Mouse (Mus musculus) MEL (cell line): ENCODE measurements around the gene Fgfr2. TPM values are rescaled to one million over a fixed set of nuclear protein-coding genes. Genes with fewer than 3 reads are reported as not detected.

Experiments used
- DNase-seq: peaks from one replicate; pipeline ENCODE4 v3.0.0; 2011; ENCODE audit warnings: low read depth, low spot score
- H3K27ac ChIP-seq: 2 replicates; pipeline ENCODE4 v1.5.1; 2012; ENCODE audit warnings: low read depth, mild to moderate bottlenecking, control low read depth, low read length, moderate library complexity; ENCODE audit not compliant: control insufficient read depth
- H3K27me3 ChIP-seq, 2 experiments: fragments of 150-350 bp in 1 of 2; sonication (generic) in 1 of 2; 2 replicates each; pipeline ENCODE4 v1.6.1; 2012; ENCODE audit warnings: low read length in 2 of 2, mild to moderate bottlenecking in 2 of 2, improper control_type of control experiment in 1 of 2, moderate library complexity in 1 of 2; ENCODE audit not compliant: insufficient read depth in 2 of 2, control insufficient read depth in 1 of 2
- H3K36me3 ChIP-seq, 2 experiments: 2 replicates each; pipeline ENCODE4 v1.6.1; 2012 to 2014; ENCODE audit warnings: low read length in 2 of 2, improper control_type of control experiment in 1 of 2, inconsistent platforms in 1 of 2, mild to moderate bottlenecking in 1 of 2; ENCODE audit not compliant: insufficient read depth in 2 of 2, control insufficient read depth in 1 of 2
- H3K4me1 ChIP-seq, 2 experiments: fragments of 150-350 bp in 1 of 2; sonication (generic) in 1 of 2; 2 replicates each; pipeline ENCODE4 v1.6.1; 2012; ENCODE audit warnings: low read length in 2 of 2, improper control_type of control experiment in 1 of 2, mild to moderate bottlenecking in 1 of 2; ENCODE audit not compliant: insufficient read depth in 2 of 2, control insufficient read depth in 1 of 2
- H3K4me3 ChIP-seq, 2 experiments: fragments of 150-350 bp in 1 of 2; sonication (generic) in 1 of 2; 2 replicates each; pipeline ENCODE4 v1.5.1; 2012; ENCODE audit warnings: low read depth in 2 of 2, low read length in 2 of 2, mild to moderate bottlenecking in 2 of 2, moderate library complexity in 2 of 2, control low read depth in 1 of 2, improper control_type of control experiment in 1 of 2; ENCODE audit not compliant: control insufficient read depth in 1 of 2, insufficient read depth in 1 of 2
- H3K79me2 ChIP-seq: 2 replicates; pipeline ENCODE4 v1.6.1; 2012; ENCODE audit warnings: mild to moderate bottlenecking, low read length, moderate library complexity; ENCODE audit not compliant: control insufficient read depth, poor library complexity, insufficient read depth
- H3K9ac ChIP-seq: 2 replicates; pipeline ENCODE4 v1.6.1; 2012; ENCODE audit warnings: low read depth, mild to moderate bottlenecking, control low read depth, low read length, moderate library complexity; ENCODE audit not compliant: control insufficient read depth, poor library complexity, severe bottlenecking
- H3K9me3 ChIP-seq: fragments of 150-350 bp; sonication (generic); replicated peaks from 2 replicates; pipeline ENCODE4 v1.6.1; 2012; ENCODE audit warnings: mild to moderate bottlenecking, low read length, improper control_type of control experiment, moderate library complexity; ENCODE audit not compliant: insufficient read depth
- CHD2 ChIP-seq: IDR thresholded peaks from 2 replicates; pipeline ENCODE4 v1.6.1; 2011; ENCODE audit warnings: low read length, improper control_type of control experiment
- E2F4 ChIP-seq: IDR thresholded peaks from 2 replicates; pipeline ENCODE4 v1.6.1; 2011; ENCODE audit warnings: low read depth, low read length, improper control_type of control experiment, borderline replicate concordance
- ELF1 ChIP-seq: IDR thresholded peaks from 2 replicates; pipeline ENCODE4 v1.6.1; 2014; ENCODE audit warnings: low read depth, mild to moderate bottlenecking, inconsistent platforms, low read length, improper control_type of control experiment, moderate library complexity
- ETS1 ChIP-seq: IDR thresholded peaks from 2 replicates; pipeline ENCODE4 v1.6.1; 2012; ENCODE audit warnings: low read depth, mild to moderate bottlenecking, inconsistent platforms, low read length, improper control_type of control experiment, moderate library complexity
- GATA1 ChIP-seq: IDR thresholded peaks from 2 replicates; pipeline ENCODE4 v1.6.1; 2011; ENCODE audit warnings: low read depth, low read length, improper control_type of control experiment
- JUND ChIP-seq: IDR thresholded peaks from 2 replicates; pipeline ENCODE4 v1.6.1; 2011; ENCODE audit warnings: low read depth, mild to moderate bottlenecking, improper control_type of control experiment, low read length
- MAFK ChIP-seq: IDR thresholded peaks from 2 replicates; pipeline ENCODE4 v1.6.1; 2011; ENCODE audit warnings: low read depth, mild to moderate bottlenecking, low read length, improper control_type of control experiment, borderline replicate concordance
- MAZ ChIP-seq: IDR thresholded peaks from 2 replicates; pipeline ENCODE4 v1.6.1; 2012; ENCODE audit warnings: low read depth, mild to moderate bottlenecking, inconsistent platforms, low read length, improper control_type of control experiment
- MEF2A ChIP-seq: IDR thresholded peaks from 2 replicates; pipeline ENCODE4 v1.6.1; 2014; ENCODE audit warnings: low read depth, mild to moderate bottlenecking, inconsistent platforms, low read length, improper control_type of control experiment; ENCODE audit not compliant: poor library complexity, insufficient replicate concordance, severe bottlenecking; ENCODE audit errors: extremely low read depth
- MXI1 ChIP-seq: IDR thresholded peaks from 2 replicates; pipeline ENCODE4 v1.6.1; 2011; ENCODE audit warnings: mild to moderate bottlenecking, low read depth, low read length, improper control_type of control experiment
- MYB ChIP-seq: IDR thresholded peaks from 2 replicates; pipeline ENCODE4 v1.6.1; 2011; ENCODE audit warnings: mild to moderate bottlenecking, low read depth, low read length, improper control_type of control experiment
- NELFE ChIP-seq: IDR thresholded peaks from 2 replicates; pipeline ENCODE4 v1.6.1; 2011; ENCODE audit warnings: low read depth, low read length, improper control_type of control experiment
- POLR2A ChIP-seq, 2 experiments: IDR thresholded peaks; 2 replicates each; pipeline ENCODE4 v1.6.1; 2011 to 2012; ENCODE audit warnings: low read length in 2 of 2, mild to moderate bottlenecking in 2 of 2, control low read depth in 1 of 2, improper control_type of control experiment in 1 of 2, low read depth in 1 of 2, moderate library complexity in 1 of 2; ENCODE audit not compliant: control insufficient read depth in 1 of 2, insufficient read depth in 1 of 2, poor library complexity in 1 of 2
- POLR2AphosphoS5 ChIP-seq: IDR thresholded peaks from 2 replicates; pipeline ENCODE4 v1.6.1; 2012; ENCODE audit warnings: low read depth, borderline replicate concordance, mild to moderate bottlenecking, inconsistent platforms, low read length, moderate library complexity, mixed read lengths
- RAD21 ChIP-seq: IDR thresholded peaks from 2 replicates; pipeline ENCODE4 v1.6.1; 2011; ENCODE audit warnings: mild to moderate bottlenecking, low read depth, low read length, improper control_type of control experiment
- TAL1 ChIP-seq: IDR thresholded peaks from 2 replicates; pipeline ENCODE4 v1.6.1; 2012; ENCODE audit warnings: mild to moderate bottlenecking, inconsistent platforms, low read length, moderate library complexity, mixed read lengths
- TBP ChIP-seq: IDR thresholded peaks from 2 replicates; pipeline ENCODE4 v1.8.0; 2011; ENCODE audit warnings: low read depth, low read length, improper control_type of control experiment
- USF2 ChIP-seq, 2 experiments: IDR thresholded peaks; 2 replicates each; pipeline ENCODE4 v1.6.1; 2011 to 2012; ENCODE audit warnings: improper control_type of control experiment in 2 of 2, low read length in 2 of 2, borderline replicate concordance in 1 of 2, inconsistent platforms in 1 of 2, low read depth in 1 of 2, mild to moderate bottlenecking in 1 of 2; ENCODE audit not compliant: insufficient read depth in 1 of 2
- ZC3H11A ChIP-seq: IDR thresholded peaks from 2 replicates; pipeline ENCODE4 v1.6.1; 2012; ENCODE audit warnings: low read depth, mild to moderate bottlenecking, inconsistent platforms, low read length, improper control_type of control experiment
- polyA plus RNA-seq, 2 experiments: library from polyadenylated mRNA; stranded (reverse) in 1 of 2; unstranded in 1 of 2; fragments of >175 nt in 1 of 2; fragments of >200 nt in 1 of 2; gene quantifications; 2 replicates each; pipeline versions ENCODE4 v1.2.1 to v1.2.4; 2012; ENCODE audit warnings: low replicate concordance in 2 of 2, low read depth in 1 of 2; ENCODE audit not compliant: insufficient read length in 2 of 2, insufficient read depth in 1 of 2, missing spikeins in 1 of 2
- total RNA-seq: library from RNA; depleted of rRNA; stranded (reverse); fragments of 300-350 nt; gene quantifications from 2 replicates; pipeline ENCODE4 v1.2.3, GENCODE M21; 2012

Fgfr2 gene
- total and polyA plus RNA-seq, 3 experiments: not detected

DNA sequence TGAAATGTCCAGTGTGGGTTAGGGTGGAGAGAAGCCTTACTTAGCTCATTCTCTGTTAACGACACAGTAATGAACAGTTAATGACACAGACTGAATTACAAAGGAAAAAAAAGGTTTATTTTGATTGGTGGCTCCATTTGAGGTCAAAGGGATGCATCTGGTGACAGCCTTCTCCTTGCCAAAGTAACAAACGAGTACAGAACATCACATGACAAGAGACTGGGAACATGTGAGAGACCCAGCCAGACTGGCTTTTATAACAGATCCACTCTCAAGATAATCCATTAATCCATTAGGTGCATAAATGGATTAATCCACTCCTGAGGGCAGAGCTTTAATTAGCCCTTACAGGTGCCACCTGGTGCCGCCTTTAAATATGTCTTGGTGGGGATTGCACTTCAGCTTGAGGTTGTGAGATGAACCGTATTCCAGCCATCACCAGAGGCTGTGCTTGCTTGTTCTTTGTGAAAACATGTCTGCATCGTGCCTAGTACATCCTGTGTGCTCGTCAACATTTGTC lies 2470.1 kb downstream of the Fgfr2 start:
- H3K36me3 ChIP-seq: no peaks in the 10 kb centered on the region; a peak in 1 of 4 replicates
- DNase-seq: no peak
- H3K9ac ChIP-seq: no peak overlapping the region
- no peaks in the 10 kb centered on the region for H3K27me3 ChIP-seq
- H3K79me2 ChIP-seq: peaks cover 1% of the 10 kb centered on the region; the same call in 1 of the 2 replicates
- H3K4me3 ChIP-seq: no peak overlapping the region
- H3K4me1 ChIP-seq: peaks cover 0 to 2% of the 10 kb centered on the region in 2 experiments; a peak in 2 of 4 replicates
- H3K9me3 ChIP-seq: no peaks in the 10 kb centered on the region
- TF ChIP-seq MEF2A (no peak), ETS1 (no peak), E2F4 (no peak), POLR2A (IDR thresholded peaks at IDR 0.05; ENCODE audit: control insufficient read depth in 1 of 2, insufficient read depth in 1 of 2, low read depth in 1 of 2, low read length in 2 of 2, poor library complexity in 1 of 2) (no peak), JUND (no peak)
- TF ChIP-seq, all 39 proteins: peak for 0
- H3K27ac ChIP-seq: no peak overlapping the region

DNA sequence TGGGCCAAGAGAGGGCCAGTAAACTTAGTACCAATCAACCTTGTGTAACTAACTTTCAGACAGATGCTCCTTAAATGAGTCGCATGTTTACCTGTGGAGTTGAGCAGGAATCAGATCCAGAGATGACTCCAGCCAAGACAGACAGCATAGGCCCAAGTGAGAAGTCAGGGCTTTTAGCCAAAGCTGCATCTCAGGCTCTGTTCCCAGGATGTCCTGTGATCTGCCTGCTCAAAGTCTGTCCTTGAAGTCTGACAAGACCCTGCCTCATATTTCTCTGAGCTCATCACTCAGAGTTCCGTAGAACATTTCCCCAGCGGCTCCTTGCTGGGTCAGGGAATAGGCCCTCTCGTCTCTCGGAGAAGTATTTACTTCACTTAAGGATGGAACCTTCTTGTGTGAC lies 2472.5 kb downstream of the Fgfr2 start:
- Histone ChIP-seq H3K4me1 (peaks cover 5 to 9% of the 10 kb centered on the region in 2 experiments; a peak in 3 of 4 replicates), H3K27ac (no peak overlapping the region), H3K4me3 (no peak overlapping the region), H3K9ac (no peak overlapping the region), H3K36me3 (peaks cover 0 to 9% of the 10 kb centered on the region in 2 experiments; a peak in 2 of 4 replicates), H3K79me2 (peaks cover 6% of the 10 kb centered on the region), H3K9me3 (no peaks in the 10 kb centered on the region), H3K27me3 (no peaks in the 10 kb centered on the region)
- TF ChIP-seq POLR2A (IDR thresholded peaks at IDR 0.05; ENCODE audit: control insufficient read depth in 1 of 2, insufficient read depth in 1 of 2, low read depth in 1 of 2, low read length in 2 of 2, poor library complexity in 1 of 2) (no peak), MAFK (no peak), MXI1 (no peak), POLR2AphosphoS5 (no peak), TAL1 (no peak), CHD2 (no peak), NELFE (no peak), ZC3H11A (no peak), MYB (no peak), RAD21 (no peak), GATA1 (no peak), TBP (no peak), ELF1 (no peak), MAZ (no peak), USF2 (IDR thresholded peaks at IDR 0.05; ENCODE audit: borderline replicate concordance in 1 of 2, insufficient read depth in 1 of 2, low read depth in 1 of 2, low read length in 2 of 2) (no peak)
- DNase-seq: no peak
